Mouse (Mus musculus) C2C12 (cell line): Measurements from ENCODE around the gene Bcan. TPM values are rescaled to one million over a fixed set of nuclear protein-coding genes. Genes with fewer than 3 reads are reported as not detected.

Experiments
- H3K27me3 ChIP-seq: one replicate; pipeline ENCODE4 v1.6.1; 2011; ENCODE audit not compliant: control insufficient read depth, insufficient read depth, insufficient read length
- H3K36me3 ChIP-seq: one replicate; pipeline ENCODE4 v1.6.1; 2011; ENCODE audit not compliant: control insufficient read depth, insufficient read depth
- H3K4me3 ChIP-seq: one replicate; pipeline ENCODE4 v1.5.1; 2011; ENCODE audit warnings: mild to moderate bottlenecking, control low read depth; ENCODE audit not compliant: poor library complexity, insufficient read depth, severe bottlenecking
- H3K79me2 ChIP-seq: one replicate; pipeline ENCODE4 v1.6.1; 2011; ENCODE audit not compliant: control insufficient read depth, insufficient read depth
- H3K79me3 ChIP-seq: one replicate; pipeline ENCODE4 v1.6.1; 2011; ENCODE audit warnings: low read depth, control low read depth
- H3ac ChIP-seq: one replicate; pipeline ENCODE3; 2011; ENCODE audit warnings: low read depth; ENCODE audit not compliant: control insufficient read depth, insufficient read length
- CEBPB ChIP-seq: IDR thresholded peaks from one replicate; pipeline ENCODE4 v1.6.1; 2011; ENCODE audit warnings: low read depth, mild to moderate bottlenecking, control low read depth, moderate library complexity
- CTCF ChIP-seq: IDR thresholded peaks from one replicate; pipeline ENCODE4 v1.5.1; 2011; ENCODE audit not compliant: control insufficient read depth, insufficient read depth, insufficient read length
- FOSL1 ChIP-seq: IDR thresholded peaks from one replicate; pipeline ENCODE4 v1.8.0; 2011; ENCODE audit warnings: mild to moderate bottlenecking, low read length; ENCODE audit not compliant: poor library complexity, insufficient read depth, severe bottlenecking
- MAX ChIP-seq: IDR thresholded peaks from one replicate; pipeline ENCODE4 v1.6.1; 2011; ENCODE audit warnings: mild to moderate bottlenecking, control low read depth
- MYOD1 ChIP-seq: IDR thresholded peaks from one replicate; pipeline ENCODE4 v1.6.1; 2011; ENCODE audit warnings: low read depth; ENCODE audit not compliant: control insufficient read depth, insufficient read length
- MYOG ChIP-seq: IDR thresholded peaks from one replicate; pipeline ENCODE4 v1.6.1; 2011; ENCODE audit not compliant: control insufficient read depth, insufficient read length; ENCODE audit errors: extremely low read depth
- USF1 ChIP-seq: IDR thresholded peaks from one replicate; pipeline ENCODE4 v1.6.1; 2011; ENCODE audit warnings: low read depth, mild to moderate bottlenecking, control low read depth, moderate library complexity
- polyA plus RNA-seq: library from polyadenylated mRNA; unstranded; fragments of >200 nt; fragmentation: generic; extraction: Trizol; gene quantifications from one replicate; pipeline ENCODE4 v1.2.1, GENCODE M21; 2012; ENCODE audit warnings: missing spikeins

The Bcan gene
- polyA plus RNA-seq, 1 experiment = 0.15 TPM

DNA sequence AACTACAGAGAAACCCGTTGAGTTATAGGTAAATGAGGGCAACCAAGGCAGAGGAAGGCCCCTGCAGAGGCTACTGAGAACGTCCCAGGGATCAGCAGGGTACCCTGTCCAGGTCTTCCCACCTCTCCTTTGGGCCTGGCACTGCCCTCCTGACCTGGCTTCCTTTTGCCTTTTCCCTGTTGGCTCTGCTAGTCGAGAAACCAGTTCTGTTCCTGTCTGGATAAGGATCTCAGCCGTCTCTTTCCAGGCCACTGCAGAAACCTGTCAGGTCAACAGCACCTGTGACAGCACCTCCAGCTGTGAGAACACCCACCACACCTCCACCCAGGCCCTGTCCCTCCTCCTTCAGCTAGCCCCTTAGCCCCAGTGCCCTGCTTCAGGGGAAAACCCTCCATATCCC lies 41.6 kb downstream of the Bcan start:
- H3K36me3 ChIP-seq = no peaks in the 10 kb centered on the region
- TF ChIP-seq FOSL1 (no peak), CTCF (no peak), USF1 (no peak), MYOD1 (no peak), CEBPB (no peak), MAX (no peak), MYOG (no peak)
- H3ac ChIP-seq = no peak overlapping the region
- no peaks in the 10 kb centered on the region for H3K27me3 ChIP-seq
- no peaks in the 10 kb centered on the region for H3K79me3 ChIP-seq
- H3K4me3 ChIP-seq = no peak overlapping the region
- no peaks in the 10 kb centered on the region for H3K79me2 ChIP-seq

DNA sequence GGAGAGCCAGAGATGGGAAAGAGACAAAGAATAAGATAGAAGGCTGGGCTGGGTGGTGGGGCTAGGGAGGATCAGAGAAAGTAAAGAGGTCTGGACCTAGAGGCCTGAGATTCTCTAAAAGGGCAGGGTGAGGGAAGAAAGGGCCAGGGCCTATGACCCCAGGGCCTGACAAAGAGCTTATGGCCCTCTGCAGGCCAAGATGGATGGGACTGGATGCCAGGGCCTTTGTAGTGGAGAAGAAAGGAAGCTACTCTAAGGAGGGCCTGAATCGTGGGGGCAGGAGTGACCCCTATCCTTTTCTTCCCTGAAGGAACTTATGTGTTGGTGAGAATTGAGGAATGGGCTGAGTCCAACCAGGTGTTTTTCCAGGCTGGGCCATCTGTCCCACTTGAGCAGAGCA lies 42.0 kb downstream of the Bcan start:
- H3K79me3 ChIP-seq = no peaks in the 10 kb centered on the region
- H3ac ChIP-seq = no peak overlapping the region
- no peak overlapping the region for H3K4me3 ChIP-seq
- no peaks in the 10 kb centered on the region for H3K27me3 ChIP-seq
- H3K36me3 ChIP-seq = no peaks in the 10 kb centered on the region
- no peaks in the 10 kb centered on the region for H3K79me2 ChIP-seq
- no peak for TF ChIP-seq MYOD1
- TF ChIP-seq MAX = no peak
- TF ChIP-seq USF1 = no peak
- TF ChIP-seq CTCF = no peak
- TF ChIP-seq CEBPB = no peak
- no peak for TF ChIP-seq MYOG
- no peak for TF ChIP-seq FOSL1

DNA sequence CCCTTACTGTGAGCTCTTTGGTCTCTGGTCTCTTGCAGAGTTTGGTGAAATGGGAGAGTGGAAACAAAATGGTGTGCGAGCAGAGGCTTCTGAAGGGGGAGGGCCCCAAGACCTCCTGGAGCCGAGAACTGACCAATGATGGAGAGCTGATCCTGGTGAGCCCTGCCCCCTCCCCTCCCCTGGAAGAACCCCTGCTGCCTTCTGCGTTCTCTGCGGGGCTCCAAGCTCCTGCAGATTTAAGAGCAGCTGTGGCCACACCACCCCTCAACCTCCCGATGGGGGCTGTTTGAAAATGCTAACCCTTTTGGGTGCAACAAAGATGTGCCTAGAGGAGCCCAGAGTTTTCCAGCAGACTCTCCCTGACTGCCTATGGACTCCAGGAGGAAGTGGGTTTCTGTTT lies 47.6 kb downstream of the Bcan start:
- Histone ChIP-seq H3ac (no peak overlapping the region), H3K4me3 (no peak overlapping the region), H3K36me3 (no peaks in the 10 kb centered on the region), H3K79me2 (no peaks in the 10 kb centered on the region), H3K79me3 (no peaks in the 10 kb centered on the region), H3K27me3 (no peaks in the 10 kb centered on the region)
- no peak for TF ChIP-seq MYOD1
- TF ChIP-seq CEBPB = no peak
- no peak for TF ChIP-seq CTCF
- no peak for TF ChIP-seq MAX
- no peak for TF ChIP-seq FOSL1
- no peak for TF ChIP-seq USF1
- TF ChIP-seq MYOG = no peak

DNA sequence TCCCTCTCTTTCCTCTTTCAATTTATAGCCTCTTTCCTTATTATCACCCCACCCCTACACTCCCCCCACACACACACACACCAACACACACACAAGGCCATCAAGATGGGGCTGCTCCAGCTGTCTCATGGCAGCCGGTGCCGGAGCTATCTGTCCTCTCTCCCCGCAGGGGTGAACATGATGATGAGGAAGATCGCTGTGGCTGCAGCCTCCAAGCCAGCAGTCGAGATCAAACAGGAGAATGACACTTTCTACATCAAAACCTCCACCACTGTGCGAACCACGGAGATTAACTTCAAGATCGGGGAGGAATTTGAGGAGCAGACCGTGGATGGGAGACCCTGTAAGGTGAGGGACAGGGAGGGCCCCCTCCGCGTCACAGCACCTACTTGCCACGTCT lies 48.1 kb downstream of the Bcan start:
- Histone ChIP-seq H3K27me3 (no peaks in the 10 kb centered on the region), H3K4me3 (no peak overlapping the region), H3K79me2 (no peaks in the 10 kb centered on the region), H3ac (no peak overlapping the region), H3K36me3 (no peaks in the 10 kb centered on the region), H3K79me3 (no peaks in the 10 kb centered on the region)
- TF ChIP-seq MYOD1 (no peak), CEBPB (no peak)

DNA sequence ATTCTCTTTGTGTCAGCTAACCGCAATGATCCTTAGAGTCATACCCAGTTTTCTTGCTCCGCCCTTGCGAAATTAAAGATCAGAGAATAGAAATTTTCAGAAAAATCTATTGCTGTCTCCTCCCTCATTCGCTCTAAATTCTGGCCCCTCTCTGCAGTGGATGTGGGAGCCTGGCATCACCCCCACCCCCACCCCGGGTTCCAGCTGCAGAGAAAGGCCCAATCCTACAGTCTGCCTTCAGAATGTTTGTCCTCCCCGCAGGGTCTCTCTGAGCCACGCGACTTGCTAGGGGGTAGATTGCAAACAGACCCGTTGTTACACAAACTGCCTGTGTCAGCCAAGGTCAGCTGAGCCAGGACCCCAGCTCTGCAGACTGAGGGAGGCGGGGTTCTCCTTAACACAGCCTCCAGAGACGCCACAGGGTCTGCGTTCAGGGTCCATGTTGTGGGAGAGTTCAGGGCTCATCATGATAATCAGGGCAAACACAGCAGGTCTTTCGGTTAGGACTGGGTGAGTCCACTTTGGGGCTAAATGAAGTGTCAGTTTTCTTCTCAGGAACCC lies 50.0 kb downstream of the Bcan start:
- H3ac ChIP-seq = no peak overlapping the region
- no peaks in the 10 kb centered on the region for H3K79me2 ChIP-seq
- H3K79me3 ChIP-seq = no peaks in the 10 kb centered on the region
- no peak overlapping the region for H3K4me3 ChIP-seq
- no peaks in the 10 kb centered on the region for H3K27me3 ChIP-seq
- H3K36me3 ChIP-seq = no peaks in the 10 kb centered on the region
- TF ChIP-seq FOSL1 (no peak), CEBPB (no peak)

DNA sequence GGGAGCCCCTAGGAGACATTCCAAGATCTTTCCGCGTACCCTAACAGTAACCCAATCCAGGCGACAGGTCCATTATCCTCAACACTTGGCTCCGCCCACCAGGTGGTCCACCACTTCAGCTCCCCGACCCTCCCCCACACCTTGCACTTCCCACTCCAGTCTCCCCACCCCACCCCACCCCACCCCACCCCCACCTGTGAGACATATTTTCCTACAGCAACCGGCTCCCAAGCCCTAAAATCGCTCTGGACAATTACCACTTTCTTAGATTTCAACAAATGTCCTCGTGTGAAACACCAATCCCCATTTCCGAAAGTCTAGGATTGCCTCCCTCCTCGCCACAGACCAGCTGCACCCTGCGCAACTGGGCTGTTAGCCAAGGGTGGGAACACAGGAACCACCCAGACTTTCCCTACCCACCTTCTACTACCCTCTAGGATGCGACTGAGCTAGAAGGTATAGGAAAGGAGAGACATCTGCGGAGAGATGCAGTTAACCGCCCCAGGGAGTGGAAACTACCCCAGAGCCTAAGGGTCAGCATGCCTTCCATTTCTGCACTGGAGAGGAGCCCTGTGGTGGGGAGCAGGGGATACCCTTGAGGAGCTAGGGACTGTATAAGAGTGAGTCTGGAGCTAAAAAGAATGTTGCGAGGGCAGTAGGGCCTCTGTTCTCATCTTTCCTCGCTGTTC lies 50.6 kb downstream of the Bcan start:
- no peaks in the 10 kb centered on the region for H3K79me3 ChIP-seq
- no peak overlapping the region for H3K4me3 ChIP-seq
- no peaks in the 10 kb centered on the region for H3K27me3 ChIP-seq
- H3ac ChIP-seq = no peak overlapping the region
- peaks cover 4% of the 10 kb centered on the region for H3K36me3 ChIP-seq
- no peaks in the 10 kb centered on the region for H3K79me2 ChIP-seq
- TF ChIP-seq USF1 = no peak
- no peak for TF ChIP-seq CEBPB
- no peak for TF ChIP-seq CTCF
- no peak for TF ChIP-seq MYOG
- TF ChIP-seq FOSL1 = no peak
- no peak for TF ChIP-seq MAX
- TF ChIP-seq MYOD1 = no peak
